Mouse (Mus musculus) 416B (cell line): ENCODE measurements at regions not wholly inside any gene's neighbourhood (a gene's known extent, or its start where the extent isn't known, plus 50 kb on each side); places are given as distances from the start of the nearest gene placed in this dataset.

Experiments
- DNase-seq: peaks from one replicate; pipeline ENCODE4 v3.0.0; 2011; ENCODE audit warnings: low read depth

- no peak for DNase-seq
These were observed 70.7 kb upstream of the Cdh4 start for GRCm38 (mm10) chr2:179371553-179371952.

GRCm38 (mm10) chr2:179379691-179380443 lies 62.4 kb upstream of the Cdh4 start:
- no peak for DNase-seq

GRCm38 (mm10) chr2:179380444-179380705 lies 61.9 kb upstream of the Cdh4 start:
- DNase-seq, result no peak

- DNase-seq, result no peak
These were observed 60.3 kb upstream of the Cdh4 start for GRCm38 (mm10) chr2:179381916-179382315.

DNA sequence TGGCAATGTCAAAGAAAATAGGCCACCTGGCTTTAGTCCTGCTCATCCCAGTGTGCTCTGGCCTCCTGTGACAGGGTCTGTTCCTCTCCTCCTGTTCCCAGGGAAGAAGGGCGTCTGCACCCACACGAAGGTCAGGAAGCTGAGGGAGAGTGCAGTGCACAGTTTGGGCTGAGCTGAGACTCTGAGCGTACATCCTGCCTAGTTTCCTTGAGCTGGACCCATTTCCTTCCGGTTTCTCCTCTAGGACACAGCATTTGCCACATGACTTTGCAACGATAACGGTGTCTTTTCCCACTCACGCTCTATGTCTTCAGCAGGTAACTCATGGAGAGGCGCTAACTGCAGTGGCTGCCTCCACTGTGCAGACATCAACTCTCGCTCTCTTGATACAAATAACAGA lies 59.6 kb upstream of the Cdh4 start:
- no peak for DNase-seq

- DNase-seq, result no peak
These were observed 55.4 kb upstream of the Cdh4 start for GRCm38 (mm10) chr2:179386871-179387270.

- DNase-seq, result no peak
These were observed 51.7 kb upstream of the Cdh4 start for GRCm38 (mm10) chr2:179390486-179390885.

DNA sequence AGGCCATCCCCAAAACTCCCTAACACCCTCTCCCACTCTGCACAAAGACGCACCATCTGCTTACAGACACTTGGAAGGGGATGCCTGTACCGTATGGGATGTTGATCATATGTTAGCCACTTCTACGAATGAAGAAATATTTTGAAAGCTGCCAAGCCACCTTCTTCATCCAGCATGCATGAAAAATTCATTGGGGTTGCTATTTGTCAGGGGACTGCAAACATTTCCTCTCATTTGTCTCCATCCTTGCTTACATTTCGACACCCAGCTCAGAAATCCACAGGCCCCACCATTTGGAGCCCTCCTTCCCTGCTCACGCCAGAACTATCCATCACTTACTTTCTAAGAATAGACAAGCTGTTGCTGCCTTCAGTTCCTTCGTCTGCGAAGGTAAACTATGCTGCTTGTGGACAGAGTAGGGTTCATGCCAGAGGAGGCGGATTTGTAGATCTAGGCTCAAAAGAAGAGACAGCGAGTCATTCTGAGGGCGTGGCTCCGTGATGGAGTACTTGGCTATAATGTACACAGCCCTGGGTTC lies 51.2 kb upstream of the Cdh4 start:
- no peak for DNase-seq
